ENCODE assay signal across 31 mouse cellular contexts in genomic region chr9:18276844-18277243, GRCm38 (mm10).
"Had no signal": no experiment of that assay in that cellular context is flagged by ENCODE, and none has a peak within 500 bp of the region (broad histone marks: within the 10 kb centered on the region; RNA-seq: fewer than 3 reads in every experiment).

No protein-coding gene starts in this region.

- H3K9ac ChIP-seq: heart, embryonic 12.5 days; heart, embryonic 13.5 days; heart, embryonic 15.5 days; hindbrain, embryonic 12.5 days; hindbrain, embryonic 13.5 days; hindbrain, embryonic 14.5 days; hindbrain, embryonic 15.5 days; intestine, embryonic 15.5 days; kidney, embryonic 15.5 days had no signal

- ATAC-seq: intestine, embryonic 15.5 days; intestine, embryonic 16.5 days; intestine, postnatal 0 days had no signal

- H3K27ac ChIP-seq: heart, embryonic 10.5 days; heart, embryonic 13.5 days; heart, embryonic 15.5 days; hindbrain, embryonic 10.5 days; hindbrain, embryonic 12.5 days; hindbrain, embryonic 13.5 days; hindbrain, embryonic 14.5 days; hindbrain, embryonic 15.5 days; hindbrain, postnatal 0 days; intestine, embryonic 15.5 days; kidney, embryonic 15.5 days; kidney, postnatal 0 days; layer of hippocampus, adult 2 months had no signal

- H3K4me1 ChIP-seq: heart, embryonic 10.5 days; heart, embryonic 12.5 days; heart, embryonic 13.5 days; heart, embryonic 15.5 days; hindbrain, embryonic 10.5 days; hindbrain, embryonic 12.5 days; hindbrain, embryonic 13.5 days; hindbrain, embryonic 15.5 days; intestine, embryonic 15.5 days; kidney, embryonic 15.5 days had no signal

- H3K4me2 ChIP-seq: heart, embryonic 11.5 days; heart, embryonic 12.5 days; heart, embryonic 13.5 days; heart, embryonic 15.5 days; hindbrain, embryonic 12.5 days; hindbrain, embryonic 13.5 days; hindbrain, embryonic 14.5 days; hindbrain, embryonic 15.5 days; intestine, embryonic 15.5 days; kidney, embryonic 15.5 days had no signal

- DNase-seq: heart, postnatal 10 days; heart, postnatal 14 days; heart, postnatal 36 days; heart, postnatal 4 days; kidney, adult 11 months; kidney, adult 18-20 months; kidney, adult 8-10 months; kidney, adult 9 months; kidney, postnatal 10 days; kidney, postnatal 14 days; kidney, postnatal 25 days; kidney, postnatal 4 days; layer of hippocampus, adult 9-11 months; layer of hippocampus, postnatal 36 days had no signal

- H3K27me3 ChIP-seq: heart, embryonic 12.5 days; heart, embryonic 13.5 days; heart, embryonic 15.5 days; hindbrain, embryonic 12.5 days; hindbrain, embryonic 13.5 days; hindbrain, embryonic 15.5 days; intestine, embryonic 15.5 days; kidney, embryonic 15.5 days had no signal

- H3K9me3 ChIP-seq: heart, embryonic 10.5 days; heart, embryonic 12.5 days; heart, embryonic 13.5 days; heart, embryonic 15.5 days; hindbrain, embryonic 10.5 days; hindbrain, embryonic 12.5 days; hindbrain, embryonic 13.5 days; hindbrain, embryonic 15.5 days; intestine, embryonic 15.5 days; kidney, embryonic 15.5 days had no signal

- H3K4me3 ChIP-seq: heart, embryonic 10.5 days; heart, embryonic 12.5 days; heart, embryonic 13.5 days; heart, embryonic 15.5 days; hindbrain, embryonic 10.5 days; hindbrain, embryonic 12.5 days; hindbrain, embryonic 13.5 days; hindbrain, embryonic 15.5 days; intestine, embryonic 15.5 days; kidney, embryonic 15.5 days; layer of hippocampus, adult 2 months had no signal

- H3K36me3 ChIP-seq: heart, embryonic 10.5 days; heart, embryonic 12.5 days; heart, embryonic 13.5 days; heart, embryonic 15.5 days; hindbrain, embryonic 10.5 days; hindbrain, embryonic 12.5 days; hindbrain, embryonic 13.5 days; hindbrain, embryonic 15.5 days; intestine, embryonic 15.5 days; kidney, embryonic 15.5 days had no signal
